Mouse (Mus musculus) bone marrow, adult 2 months (tissue): ENCODE data around the gene Gm13889.

Source experiments
- CTCF ChIP-seq: fragments of 200-500 bp; IDR thresholded peaks from 2 replicates; pipeline ENCODE4 v1.5.1; 2011; ENCODE audit warnings: low read length, control low read depth; ENCODE audit not compliant: control insufficient read depth, insufficient read depth
- POLR2A ChIP-seq: fragments of 200-500 bp; IDR thresholded peaks from 2 replicates; pipeline ENCODE4 v1.6.1; 2011; ENCODE audit warnings: low read depth, mild to moderate bottlenecking, control low read depth, low read length, borderline replicate concordance; ENCODE audit not compliant: control insufficient read depth

DNA sequence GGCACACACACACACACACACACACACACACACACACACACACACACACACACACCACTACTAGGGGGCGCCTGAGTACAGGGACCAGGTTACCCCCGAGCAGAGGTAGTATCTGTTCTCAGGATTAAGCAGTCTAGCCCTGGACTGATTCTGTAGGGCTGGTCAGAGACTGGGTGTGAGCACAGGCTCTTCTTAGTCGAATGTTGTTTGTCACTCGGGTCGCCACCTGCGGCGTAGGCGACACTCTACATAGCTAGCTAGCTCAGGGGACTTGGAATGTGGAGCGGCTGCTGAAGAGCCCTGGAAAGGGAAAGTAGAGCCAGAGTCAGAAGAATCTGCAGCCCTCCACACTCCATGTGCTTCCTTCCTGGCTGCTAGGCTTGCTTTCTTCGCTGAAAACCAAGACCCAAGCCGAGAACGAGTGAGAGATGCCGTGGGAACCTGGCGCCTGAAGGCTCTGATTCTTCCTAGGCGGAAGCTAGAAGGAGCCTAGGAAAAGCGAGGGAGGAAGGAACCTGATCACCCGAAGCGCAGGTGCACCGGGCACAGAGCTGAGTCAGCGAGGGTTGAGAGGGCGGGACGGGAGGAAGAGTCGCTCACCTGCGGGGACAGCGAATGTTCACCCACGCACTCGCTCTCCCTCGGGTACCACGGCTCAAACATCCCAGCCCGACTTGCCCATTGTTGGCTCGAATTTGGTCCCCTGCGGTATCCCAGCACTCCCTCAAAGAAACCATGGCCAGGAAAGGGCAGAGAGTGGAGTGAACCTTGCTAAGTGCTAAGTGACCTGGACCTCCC lies 2.0 kb downstream of the Gm13889 start:
- no peak for TF ChIP-seq CTCF
- TF ChIP-seq POLR2A = no peak
